Mouse (Mus musculus): ENCODE data around the gene Ldb2. TPM values are rescaled to one million over a fixed set of nuclear protein-coding genes. Genes with fewer than 3 reads are reported as not detected.

Gene Ldb2
- polyA plus RNA-seq, 1 experiment, result not detected

- Histone ChIP-seq H3K36me3 (ENCODE audit: control insufficient read depth, insufficient read depth, low read length, poor library complexity, severe bottlenecking) (no peaks in the 10 kb centered on the region), H3K4me1 (ENCODE audit: control insufficient read depth, insufficient read depth, low read length) (no peaks in the 10 kb centered on the region), H3K9me3 (replicated peaks; ENCODE audit: control insufficient read depth, insufficient read depth, low read length, poor library complexity, severe bottlenecking) (no peaks in the 10 kb centered on the region), H3K4me3 (ENCODE audit: low read depth, low read length) (no peak overlapping the region), H3K9ac (ENCODE audit: low read depth, poor library complexity, severe bottlenecking) (no peak overlapping the region), H3K27ac (ENCODE audit: insufficient read depth, low read length) (no peak overlapping the region), H3K27me3 (ENCODE audit: control insufficient read depth, insufficient read depth, low read length, poor library complexity, severe bottlenecking) (no peaks in the 10 kb centered on the region)
- TF ChIP-seq POLR2A (IDR thresholded peaks at IDR 0.05; ENCODE audit: insufficient read depth, low read length), result no peak
- TF ChIP-seq CTCF (IDR thresholded peaks at IDR 0.05; ENCODE audit: low read depth, low read length), result no peak
- no peak for TF ChIP-seq EP300 (IDR thresholded peaks at IDR 0.05; ENCODE audit: insufficient read depth, low read depth, low read length)
Observed at GRCm38 (mm10) chr5:44670336-44670735, 129.1 kb downstream of the Ldb2 start.

- Histone ChIP-seq H3K27me3 (ENCODE audit: control insufficient read depth, insufficient read depth, low read length, poor library complexity, severe bottlenecking) (no peaks in the 10 kb centered on the region), H3K36me3 (ENCODE audit: control insufficient read depth, insufficient read depth, low read length, poor library complexity, severe bottlenecking) (no peaks in the 10 kb centered on the region)
Observed at GRCm38 (mm10) chr5:44667907-44668306, 131.6 kb downstream of the Ldb2 start.

GRCm38 (mm10) chr5:44667383-44667782, 132.1 kb downstream of the Ldb2 start:
- Histone ChIP-seq H3K4me3 (ENCODE audit: low read depth, low read length) (no peak overlapping the region), H3K9me3 (replicated peaks; ENCODE audit: control insufficient read depth, insufficient read depth, low read length, poor library complexity, severe bottlenecking) (no peaks in the 10 kb centered on the region), H3K4me1 (ENCODE audit: control insufficient read depth, insufficient read depth, low read length) (no peaks in the 10 kb centered on the region), H3K9ac (ENCODE audit: low read depth, poor library complexity, severe bottlenecking) (no peak overlapping the region), H3K27ac (ENCODE audit: insufficient read depth, low read length) (no peak overlapping the region), H3K27me3 (ENCODE audit: control insufficient read depth, insufficient read depth, low read length, poor library complexity, severe bottlenecking) (no peaks in the 10 kb centered on the region), H3K36me3 (ENCODE audit: control insufficient read depth, insufficient read depth, low read length, poor library complexity, severe bottlenecking) (no peaks in the 10 kb centered on the region)
- TF ChIP-seq CTCF (IDR thresholded peaks at IDR 0.05; ENCODE audit: low read depth, low read length) (no peak), POLR2A (IDR thresholded peaks at IDR 0.05; ENCODE audit: insufficient read depth, low read length) (no peak), EP300 (IDR thresholded peaks at IDR 0.05; ENCODE audit: insufficient read depth, low read depth, low read length) (no peak)

More at GRCm38 (mm10) chr5:44667907-44668306, 131.6 kb downstream of the Ldb2 start:
- no peak overlapping the region for H3K9ac ChIP-seq (ENCODE audit: low read depth, poor library complexity, severe bottlenecking)
- H3K9me3 ChIP-seq (replicated peaks; ENCODE audit: control insufficient read depth, insufficient read depth, low read length, poor library complexity, severe bottlenecking), result no peaks in the 10 kb centered on the region
- no peak overlapping the region for H3K4me3 ChIP-seq (ENCODE audit: low read depth, low read length)
- H3K4me1 ChIP-seq (ENCODE audit: control insufficient read depth, insufficient read depth, low read length), result no peaks in the 10 kb centered on the region
- H3K27ac ChIP-seq (ENCODE audit: insufficient read depth, low read length), result no peak overlapping the region
- no peak for TF ChIP-seq POLR2A (IDR thresholded peaks at IDR 0.05; ENCODE audit: insufficient read depth, low read length)
- TF ChIP-seq CTCF (IDR thresholded peaks at IDR 0.05; ENCODE audit: low read depth, low read length), result no peak
- TF ChIP-seq EP300 (IDR thresholded peaks at IDR 0.05; ENCODE audit: insufficient read depth, low read depth, low read length), result no peak

GRCm38 (mm10) chr5:44659651-44660050, 139.8 kb downstream of the Ldb2 start:
- Histone ChIP-seq H3K27ac (ENCODE audit: insufficient read depth, low read length) (no peak overlapping the region), H3K27me3 (ENCODE audit: control insufficient read depth, insufficient read depth, low read length, poor library complexity, severe bottlenecking) (no peaks in the 10 kb centered on the region), H3K9ac (ENCODE audit: low read depth, poor library complexity, severe bottlenecking) (no peak overlapping the region), H3K4me1 (ENCODE audit: control insufficient read depth, insufficient read depth, low read length) (no peaks in the 10 kb centered on the region), H3K36me3 (ENCODE audit: control insufficient read depth, insufficient read depth, low read length, poor library complexity, severe bottlenecking) (no peaks in the 10 kb centered on the region), H3K9me3 (replicated peaks; ENCODE audit: control insufficient read depth, insufficient read depth, low read length, poor library complexity, severe bottlenecking) (no peaks in the 10 kb centered on the region), H3K4me3 (ENCODE audit: low read depth, low read length) (no peak overlapping the region)
- TF ChIP-seq CTCF (IDR thresholded peaks at IDR 0.05; ENCODE audit: low read depth, low read length) (no peak), POLR2A (IDR thresholded peaks at IDR 0.05; ENCODE audit: insufficient read depth, low read length) (no peak), EP300 (IDR thresholded peaks at IDR 0.05; ENCODE audit: insufficient read depth, low read depth, low read length) (no peak)

GRCm38 (mm10) chr5:44656707-44657106, 142.8 kb downstream of the Ldb2 start:
- Histone ChIP-seq H3K4me3 (ENCODE audit: low read depth, low read length) (no peak overlapping the region), H3K9me3 (replicated peaks; ENCODE audit: control insufficient read depth, insufficient read depth, low read length, poor library complexity, severe bottlenecking) (no peaks in the 10 kb centered on the region), H3K36me3 (ENCODE audit: control insufficient read depth, insufficient read depth, low read length, poor library complexity, severe bottlenecking) (no peaks in the 10 kb centered on the region), H3K27me3 (ENCODE audit: control insufficient read depth, insufficient read depth, low read length, poor library complexity, severe bottlenecking) (no peaks in the 10 kb centered on the region), H3K4me1 (ENCODE audit: control insufficient read depth, insufficient read depth, low read length) (no peaks in the 10 kb centered on the region), H3K9ac (ENCODE audit: low read depth, poor library complexity, severe bottlenecking) (no peak overlapping the region), H3K27ac (ENCODE audit: insufficient read depth, low read length) (no peak overlapping the region)
- TF ChIP-seq POLR2A (IDR thresholded peaks at IDR 0.05; ENCODE audit: insufficient read depth, low read length), result no peak
- no peak for TF ChIP-seq CTCF (IDR thresholded peaks at IDR 0.05; ENCODE audit: low read depth, low read length)
- no peak for TF ChIP-seq EP300 (IDR thresholded peaks at IDR 0.05; ENCODE audit: insufficient read depth, low read depth, low read length)

- Histone ChIP-seq H3K9ac (ENCODE audit: low read depth, poor library complexity, severe bottlenecking) (no peak overlapping the region), H3K27ac (ENCODE audit: insufficient read depth, low read length) (no peak overlapping the region), H3K4me1 (ENCODE audit: control insufficient read depth, insufficient read depth, low read length) (no peaks in the 10 kb centered on the region), H3K9me3 (replicated peaks; ENCODE audit: control insufficient read depth, insufficient read depth, low read length, poor library complexity, severe bottlenecking) (no peaks in the 10 kb centered on the region), H3K27me3 (ENCODE audit: control insufficient read depth, insufficient read depth, low read length, poor library complexity, severe bottlenecking) (no peaks in the 10 kb centered on the region), H3K36me3 (ENCODE audit: control insufficient read depth, insufficient read depth, low read length, poor library complexity, severe bottlenecking) (no peaks in the 10 kb centered on the region), H3K4me3 (ENCODE audit: low read depth, low read length) (no peak overlapping the region)
- TF ChIP-seq CTCF (IDR thresholded peaks at IDR 0.05; ENCODE audit: low read depth, low read length), result no peak
- no peak for TF ChIP-seq EP300 (IDR thresholded peaks at IDR 0.05; ENCODE audit: insufficient read depth, low read depth, low read length)
- TF ChIP-seq POLR2A (IDR thresholded peaks at IDR 0.05; ENCODE audit: insufficient read depth, low read length), result no peak
Observed at GRCm38 (mm10) chr5:44654403-44654802, 145.1 kb downstream of the Ldb2 start.

Measured in ES-Bruce4 (cell line).